Mouse (Mus musculus) heart, adult 2 months (tissue): ENCODE results near the gene Pld5.

Source experiments
- CTCF ChIP-seq: fragments of 200-600 bp; IDR thresholded peaks from 2 replicates; pipeline ENCODE4 v1.8.1; 2022; ENCODE audit warnings: antibody characterized with exemption, mild to moderate bottlenecking, moderate library complexity
- POLR2A ChIP-seq: fragments of 200-500 bp; IDR thresholded peaks from 2 replicates; pipeline ENCODE4 v1.6.1; 2011; ENCODE audit warnings: mild to moderate bottlenecking, low read depth, low read length, control low read depth; ENCODE audit not compliant: insufficient read depth

GRCm38 (mm10) chr1:176013497-176014268, 261.4 kb downstream of the Pld5 start:
- TF ChIP-seq POLR2A (no peak), CTCF (no peak)
